Mouse (Mus musculus) erythroblast, embryonic 14.5 days (primary cell): ENCODE measurements at regions not wholly inside any gene's neighbourhood (a gene's known extent, or its start where the extent isn't known, plus 50 kb on each side); places are given as distances from the start of the nearest gene placed in this dataset.

Source experiments
- GATA1 ChIP-seq: IDR thresholded peaks from 2 replicates; pipeline ENCODE4 v1.6.1; 2012; ENCODE audit warnings: low read length, inconsistent platforms, mixed read lengths
- TAL1 ChIP-seq: IDR thresholded peaks from 3 replicates; pipeline ENCODE4 v1.6.1; 2012; ENCODE audit warnings: low read length, inconsistent platforms, mixed read lengths

DNA sequence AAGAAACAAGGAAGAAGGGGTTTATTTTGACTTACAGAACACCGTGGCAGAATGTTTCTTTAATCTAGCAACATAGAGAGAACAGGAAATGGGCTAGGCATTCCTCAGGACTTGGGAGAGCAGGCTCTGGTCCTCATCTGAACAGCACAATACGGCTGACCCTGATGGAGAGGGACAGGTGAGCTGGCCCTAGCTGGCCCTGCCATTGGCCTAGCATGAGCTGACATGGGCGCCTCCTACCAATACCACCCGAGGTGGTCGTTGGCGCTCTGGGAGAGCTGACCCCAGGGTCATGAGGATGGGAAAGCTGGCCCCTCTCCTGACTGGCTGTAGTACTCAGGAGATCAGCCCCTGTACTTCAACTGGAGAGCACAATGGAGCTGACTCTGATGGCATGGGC lies 718.4 kb upstream of the Tbl1xr1 start:
- TF ChIP-seq TAL1 (no peak), GATA1 (no peak)
